Mouse (Mus musculus) lung, adult 18-20 months (tissue): ENCODE measurements around the gene Krtap5-1.
A peak's percentile ranks its signal among the peaks of the same experiment; 100 is the strongest.
"Not testable (repeated sequence)": the region's sequence is repeated elsewhere in the genome, so short reads cannot be mapped to it uniquely, and the experiment has no call there.

Source experiments
- DNase-seq, 2 experiments: peaks; one replicate each; pipeline ENCODE4 v3.0.0; 2022; ENCODE audit warnings: mixed read lengths in 2 of 2

Krtap5-1 gene

DNA sequence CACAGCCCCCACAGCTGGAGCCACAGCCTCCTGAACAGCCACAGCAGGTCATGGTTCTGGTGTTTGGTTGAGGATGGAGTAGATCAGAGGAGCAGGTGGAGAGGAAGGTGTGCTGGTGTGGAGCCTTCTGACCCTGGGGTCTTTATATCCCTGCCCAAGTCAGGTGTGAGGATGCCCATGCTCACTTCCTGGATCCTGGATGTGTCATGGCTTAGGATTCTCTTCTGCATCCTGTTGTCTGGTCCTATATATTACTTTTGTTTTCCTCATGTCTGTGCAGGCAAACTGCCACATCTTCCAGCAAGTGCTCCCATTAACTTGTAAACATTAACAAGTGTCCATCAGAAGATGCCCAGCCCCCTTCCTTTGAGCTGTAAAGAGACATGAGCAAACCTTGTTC lies at the start of gene Krtap5-1:
Gene Krtap5-1 (minus strand): TSS at position 101 of the 400 bp plus-strand sequence.
- DNase-seq, result not testable (repeated sequence)

DNA sequence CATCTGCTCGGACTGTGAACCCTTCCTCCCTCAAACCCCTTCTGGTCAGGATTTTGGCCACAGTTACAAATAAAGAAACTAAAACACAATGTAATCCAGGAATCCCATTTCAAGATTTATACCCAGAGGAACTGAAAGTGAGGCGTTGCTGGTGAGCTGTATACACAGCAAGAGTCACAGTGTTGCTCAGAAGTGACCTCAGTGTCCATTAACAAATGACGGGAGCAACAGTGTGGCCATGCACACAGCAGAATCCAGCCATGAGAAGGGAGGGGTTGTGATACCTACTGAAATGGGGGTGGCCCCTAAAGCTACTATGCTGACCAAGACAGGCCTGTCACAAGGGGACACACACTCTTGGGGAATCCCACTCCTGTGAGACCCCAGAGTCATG lies 45.3 kb upstream of the Krtap5-1 start:
- peak in 1 of 2 experiments; percentile 25 for DNase-seq

DNA sequence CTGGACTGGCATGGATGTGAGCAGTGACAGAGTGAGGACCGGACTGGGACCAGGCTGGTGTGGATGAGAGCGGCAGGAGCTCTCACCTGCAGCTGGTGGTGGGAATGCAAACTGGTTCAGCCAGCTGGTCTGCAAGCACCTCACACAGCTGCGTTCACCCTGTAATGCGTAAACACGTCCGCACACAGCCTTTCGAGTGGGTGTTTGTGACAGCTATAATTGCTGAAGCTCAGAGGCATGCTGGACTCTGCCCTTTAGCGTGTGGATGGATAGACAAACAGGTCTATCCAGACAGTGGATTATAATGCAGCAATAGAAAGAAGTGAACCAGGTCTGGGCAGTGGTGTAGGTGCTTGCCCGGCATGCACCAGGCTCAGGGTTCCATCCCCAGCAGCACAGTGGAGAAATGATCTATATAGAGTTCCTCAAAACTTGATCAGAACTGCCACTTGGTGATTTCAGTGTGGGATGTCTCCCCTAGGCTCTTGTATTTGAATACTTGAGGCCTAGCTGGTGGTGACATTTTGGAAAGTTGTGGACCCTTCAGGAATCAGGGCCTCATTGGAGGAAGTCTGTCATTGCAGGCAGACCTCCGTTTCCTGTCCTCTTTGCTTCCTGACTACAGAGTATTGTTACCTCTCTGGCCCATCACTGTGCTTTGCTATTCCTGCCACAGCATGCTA lies 44.8 kb upstream of the Krtap5-1 start:
- peak in 1 of 2 experiments; percentile 28 for DNase-seq

DNA sequence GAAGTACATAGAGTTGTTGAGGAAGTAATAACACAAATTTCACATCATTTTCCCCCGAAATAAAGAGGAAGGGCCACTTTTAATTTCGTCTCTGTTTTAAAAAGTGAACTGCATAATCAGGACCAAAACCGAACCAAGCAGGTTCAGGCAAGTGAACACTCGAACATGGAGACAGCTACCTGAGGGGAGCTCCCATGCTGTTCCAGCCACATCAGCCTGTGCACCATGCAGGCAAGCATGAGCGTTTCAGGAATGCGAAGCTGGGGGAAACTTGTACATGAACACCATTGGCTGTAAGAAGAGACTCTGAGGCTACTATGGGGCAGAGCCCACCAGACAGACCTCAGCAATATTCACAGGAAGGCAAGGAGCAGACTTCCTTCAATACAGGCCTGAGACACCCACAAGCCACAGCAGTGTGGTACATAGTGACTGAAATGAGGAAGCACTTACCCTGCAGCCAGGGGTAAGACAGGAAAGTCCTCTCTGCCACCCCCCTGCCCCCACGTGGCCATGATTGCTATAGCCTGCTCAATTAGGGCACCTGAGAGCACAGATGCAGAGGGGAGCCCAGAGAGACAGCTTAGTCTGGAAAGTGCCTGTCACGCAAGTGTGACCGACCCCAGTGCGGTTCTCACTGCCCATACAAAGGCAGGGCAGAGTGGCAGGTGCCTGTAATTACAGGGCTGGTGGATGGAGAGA lies 43.5 kb upstream of the Krtap5-1 start:
- DNase-seq, result peak; percentile 35 to 58

DNA sequence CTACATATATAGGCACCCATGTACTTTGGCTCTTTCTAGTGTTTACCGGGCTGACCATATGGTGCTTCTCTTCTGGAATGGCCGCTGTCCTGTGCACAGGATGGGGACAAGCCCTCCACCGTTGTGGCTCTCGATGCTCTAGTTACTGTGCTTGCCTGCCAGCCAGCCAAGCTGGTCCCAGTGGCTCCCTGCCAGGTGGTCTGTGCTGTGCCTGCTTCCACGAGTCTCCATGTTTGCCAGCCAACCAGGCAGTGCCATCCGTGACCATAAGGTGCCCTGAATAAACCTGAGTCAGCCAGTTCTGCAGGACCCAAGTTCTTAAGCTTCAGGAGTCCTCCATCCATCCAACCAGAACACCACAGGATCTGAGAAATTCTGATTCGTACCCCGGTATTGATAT lies 38.2 kb upstream of the Krtap5-1 start:
- DNase-seq, result no peak

DNA sequence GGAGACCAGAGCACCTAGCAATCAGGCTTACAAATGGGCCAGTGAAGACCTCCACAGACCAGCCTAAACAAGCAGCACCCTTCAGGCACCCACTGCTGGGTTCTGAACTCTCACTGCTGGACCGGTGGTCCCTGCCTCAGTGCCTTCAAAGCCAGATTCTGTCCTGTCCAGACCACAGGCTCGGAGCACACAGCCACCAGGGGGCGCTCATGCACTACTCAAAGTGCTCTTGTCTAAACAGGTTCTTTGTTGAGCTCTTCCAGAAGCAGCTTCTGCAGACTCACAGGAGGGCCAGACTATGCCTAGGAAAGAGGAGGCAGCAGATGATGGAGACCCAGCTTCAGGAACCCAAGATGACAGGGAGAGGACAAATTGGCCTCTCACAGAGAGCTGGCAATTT lies 37.3 kb upstream of the Krtap5-1 start:
- DNase-seq, result peak; percentile 74 to 82

DNA sequence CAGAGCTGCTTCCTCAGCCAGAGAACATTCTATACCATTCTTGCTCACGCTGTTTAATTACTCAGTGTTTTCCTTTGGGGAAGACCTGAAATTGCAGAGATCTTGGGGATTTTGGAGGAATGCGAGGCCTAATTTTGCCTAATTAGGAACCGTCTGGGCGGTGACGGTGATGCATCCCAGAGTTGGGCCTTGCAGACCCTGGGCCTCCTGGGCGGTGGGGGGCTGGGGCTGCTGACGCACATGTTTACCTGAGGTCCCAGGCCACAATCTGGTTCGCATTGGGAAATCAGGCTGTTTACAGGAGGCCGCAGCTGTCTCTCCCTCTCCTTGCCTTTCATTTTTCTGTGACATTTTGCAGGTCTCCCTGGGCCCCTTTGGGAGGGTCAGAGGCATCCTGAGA lies 35.8 kb upstream of the Krtap5-1 start:
- DNase-seq, result not testable (repeated sequence)

DNA sequence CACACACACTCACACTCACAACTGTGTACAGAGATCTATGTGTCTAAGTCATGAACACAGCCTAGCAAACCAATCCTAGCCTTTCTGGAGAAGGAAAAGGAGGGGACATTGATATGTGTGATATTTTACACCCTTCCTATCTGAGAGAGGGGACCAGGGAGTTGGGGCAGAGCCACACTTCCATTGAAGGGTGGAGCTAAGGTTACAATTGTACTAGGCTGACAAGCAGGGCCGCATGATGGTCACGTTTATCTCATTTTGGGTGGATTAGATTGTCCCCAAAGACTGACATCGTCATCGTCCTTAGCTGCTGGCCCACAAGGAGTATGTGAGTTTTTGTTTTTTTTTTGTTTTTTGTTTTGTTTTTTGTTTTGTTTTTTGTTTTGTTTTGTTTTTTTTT lies 34.4 kb upstream of the Krtap5-1 start:
- DNase-seq, result no peak

DNA sequence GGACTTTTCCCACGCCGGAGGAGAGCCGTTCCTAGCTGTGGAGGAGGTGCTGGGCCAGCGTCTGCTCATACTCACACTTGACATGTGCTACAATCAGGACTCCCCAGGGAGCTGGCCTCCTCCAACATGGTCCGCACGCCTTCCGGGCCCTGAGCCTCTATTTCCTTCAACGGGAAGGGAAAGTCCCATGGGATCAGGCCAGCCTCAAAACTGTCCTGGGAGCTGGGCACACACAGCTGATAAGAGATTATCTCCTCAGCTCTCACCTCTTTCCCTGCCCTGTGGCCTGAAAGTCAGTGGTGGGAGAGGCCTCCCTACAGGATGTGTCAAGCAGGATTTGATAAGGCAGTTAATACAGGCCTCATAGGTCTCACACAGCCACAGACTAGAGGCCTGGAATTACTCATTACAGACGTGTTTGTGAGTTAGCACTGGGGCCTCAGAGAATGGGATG lies 33.4 kb upstream of the Krtap5-1 start:
- DNase-seq, result peak; percentile 14 to 23

DNA sequence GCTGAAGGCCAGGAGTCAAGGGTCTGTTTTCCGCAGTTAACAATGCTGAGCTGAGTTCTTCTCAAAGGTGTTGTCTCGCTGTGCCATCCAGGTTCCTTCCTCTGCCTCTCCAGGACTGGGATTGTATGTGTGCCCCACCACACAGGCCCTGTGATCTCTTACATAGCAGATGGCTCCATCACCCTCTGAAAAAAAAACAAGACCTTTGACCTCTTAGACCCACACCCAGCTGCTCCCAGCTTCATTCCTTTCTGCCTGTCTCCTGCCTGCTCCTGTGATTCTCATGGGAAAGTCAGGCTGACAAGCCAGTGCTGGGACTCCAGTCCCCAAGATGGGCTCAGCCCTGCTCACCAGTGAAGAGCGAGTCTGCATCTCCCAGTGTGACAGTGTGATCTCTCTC lies 31.6 kb upstream of the Krtap5-1 start:
- DNase-seq, result no peak

DNA sequence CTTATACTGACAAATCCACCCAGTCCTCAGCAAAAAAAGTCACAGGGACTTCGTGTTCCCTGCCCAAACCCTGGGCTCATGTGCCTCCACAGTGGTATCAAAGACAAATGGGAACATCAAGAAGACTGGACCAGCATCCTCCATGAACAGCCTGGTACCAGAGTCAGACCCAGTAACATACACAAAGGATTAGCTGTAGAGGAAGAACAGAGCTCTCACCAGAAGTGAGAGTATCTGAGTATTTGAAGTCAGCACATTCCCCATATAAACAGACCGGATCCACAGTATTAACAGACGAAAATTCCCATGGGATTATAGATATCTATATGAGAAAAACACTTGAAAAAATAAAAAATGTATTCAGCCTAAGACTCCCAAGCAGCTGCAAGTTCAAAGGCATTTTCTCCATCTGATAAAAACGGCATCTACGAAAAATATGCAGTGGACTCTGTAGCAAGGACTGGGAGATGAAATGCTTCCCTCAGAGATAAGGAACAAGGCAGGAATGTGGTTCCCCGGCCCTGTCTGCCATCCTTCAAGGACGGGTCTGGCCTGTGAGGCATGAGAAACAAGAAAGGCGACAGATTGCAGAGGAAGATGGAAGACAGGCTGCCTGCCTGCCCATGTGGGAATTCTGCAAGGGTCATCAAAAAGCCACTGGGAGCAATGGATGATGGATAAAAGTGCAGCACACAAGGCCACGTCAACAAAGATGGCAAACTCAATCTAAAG lies 30.0 kb upstream of the Krtap5-1 start:
- DNase-seq, result no peak

DNA sequence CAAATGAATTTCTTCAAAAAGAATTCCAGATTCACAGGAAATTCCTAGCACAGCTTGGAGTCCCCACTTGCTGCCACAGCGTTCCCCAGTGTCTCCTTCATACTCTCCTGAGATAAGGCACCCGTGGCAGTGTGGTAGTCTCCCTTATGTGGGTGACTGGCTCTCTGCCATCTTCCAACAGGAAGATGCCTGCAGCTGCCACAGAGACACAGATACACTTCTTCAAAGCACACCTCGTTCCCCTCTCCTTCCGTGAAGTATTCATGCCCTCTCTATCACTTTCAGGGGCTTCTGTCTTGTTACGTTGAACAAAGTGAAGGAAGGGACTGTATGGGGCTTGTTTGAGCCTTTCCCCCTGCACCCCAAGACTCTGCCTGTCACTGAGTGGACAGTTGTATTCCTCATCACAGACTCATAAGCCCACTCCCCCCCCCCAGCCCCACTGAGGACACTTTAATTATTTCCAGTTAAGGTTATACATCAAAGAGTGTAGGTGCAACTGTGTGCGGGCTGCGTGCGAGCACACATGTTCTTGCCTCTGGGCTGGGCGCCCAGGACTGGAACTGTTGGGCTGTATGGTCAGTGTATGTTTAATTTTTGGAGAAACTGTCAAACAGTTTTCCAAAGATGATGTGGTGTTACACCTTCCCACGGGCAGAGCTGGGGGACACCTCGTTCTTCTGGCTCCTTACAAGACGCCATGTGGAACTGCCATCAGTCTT lies 26.6 kb upstream of the Krtap5-1 start:
- DNase-seq, result no peak

DNA sequence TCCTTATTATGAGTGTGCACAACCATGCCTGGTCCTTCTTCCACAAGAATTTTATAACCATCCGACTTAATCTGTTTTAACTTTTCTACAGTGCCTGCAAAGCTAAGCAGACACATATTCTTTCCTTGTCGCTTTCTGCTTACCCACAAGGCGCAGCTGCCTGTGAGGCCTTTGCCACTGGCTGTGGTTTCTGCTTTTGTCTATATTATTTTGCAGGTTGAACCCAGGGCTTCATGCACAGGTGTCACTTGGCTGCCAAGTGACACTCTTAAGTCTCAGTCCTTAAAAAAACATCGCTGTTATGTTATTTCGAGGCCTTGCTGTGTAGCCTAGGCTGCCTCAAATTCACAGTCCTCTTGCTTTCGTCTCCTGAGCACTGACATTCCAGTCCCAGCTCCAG lies 25.7 kb upstream of the Krtap5-1 start:
- DNase-seq, result no peak

DNA sequence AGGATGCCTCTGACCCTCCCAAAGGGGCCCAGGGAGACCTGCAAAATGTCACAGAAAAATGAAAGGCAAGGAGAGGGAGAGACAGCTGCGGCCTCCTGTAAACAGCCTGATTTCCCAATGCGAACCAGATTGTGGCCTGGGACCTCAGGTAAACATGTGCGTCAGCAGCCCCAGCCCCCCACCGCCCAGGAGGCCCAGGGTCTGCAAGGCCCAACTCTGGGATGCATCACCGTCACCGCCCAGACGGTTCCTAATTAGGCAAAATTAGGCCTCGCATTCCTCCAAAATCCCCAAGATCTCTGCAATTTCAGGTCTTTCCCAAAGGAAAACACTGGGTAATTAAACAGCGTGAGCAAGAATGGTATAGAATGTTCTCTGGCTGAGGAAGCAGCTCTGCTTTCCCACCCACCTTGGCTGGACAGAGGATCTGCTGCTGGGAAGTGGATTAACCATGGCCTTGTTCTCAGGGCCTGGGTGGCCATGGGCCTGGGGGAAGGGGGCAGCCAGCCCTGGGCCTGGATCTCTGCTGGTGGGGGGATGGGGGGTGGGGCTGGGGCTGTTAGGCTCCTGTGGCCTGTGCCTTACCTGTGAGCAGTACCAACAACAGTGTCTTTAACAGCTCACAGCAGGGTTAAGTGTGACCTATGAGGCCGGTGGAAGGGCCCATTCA lies 24.9 kb upstream of the Krtap5-1 start:
- not testable (repeated sequence) for DNase-seq

DNA sequence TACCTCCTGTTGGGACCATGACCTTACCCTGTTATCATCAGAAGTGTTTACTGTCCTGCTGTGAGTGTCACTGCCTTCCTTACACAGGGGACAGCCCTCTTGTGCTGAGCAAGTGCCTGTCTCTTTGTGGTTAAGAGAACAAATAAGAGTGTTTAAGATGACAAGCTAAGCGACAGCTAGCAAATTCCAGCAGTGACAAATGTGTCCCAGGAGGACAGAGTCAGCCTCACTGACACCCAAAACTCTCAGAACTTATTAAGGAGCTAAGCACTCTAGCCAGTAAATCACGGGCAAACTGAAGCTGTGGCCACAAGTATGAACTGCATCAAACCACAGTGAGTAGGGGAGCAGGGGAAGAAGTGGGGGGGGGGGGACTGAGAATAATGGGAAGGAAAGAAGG lies 24.0 kb upstream of the Krtap5-1 start:
- no peak for DNase-seq

DNA sequence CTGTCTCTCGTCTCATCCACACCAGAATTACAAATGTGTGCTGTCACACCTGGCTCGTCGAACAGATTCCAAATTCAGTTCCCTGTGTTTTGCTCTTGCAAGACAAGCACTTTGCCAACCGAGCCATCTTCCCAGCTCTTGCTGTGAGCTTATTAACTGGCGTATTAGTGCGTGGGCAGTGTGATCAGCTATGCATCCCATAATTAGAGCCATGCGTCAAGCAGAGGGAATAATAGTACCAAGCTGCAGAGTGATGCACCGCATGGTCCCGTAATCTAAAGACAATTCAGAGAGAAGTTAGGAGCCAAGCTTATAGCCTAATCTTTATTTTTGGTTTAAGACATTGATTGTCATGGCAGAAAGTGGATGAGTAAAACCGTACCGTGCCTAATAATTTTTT lies 22.2 kb upstream of the Krtap5-1 start:
- DNase-seq, result no peak

DNA sequence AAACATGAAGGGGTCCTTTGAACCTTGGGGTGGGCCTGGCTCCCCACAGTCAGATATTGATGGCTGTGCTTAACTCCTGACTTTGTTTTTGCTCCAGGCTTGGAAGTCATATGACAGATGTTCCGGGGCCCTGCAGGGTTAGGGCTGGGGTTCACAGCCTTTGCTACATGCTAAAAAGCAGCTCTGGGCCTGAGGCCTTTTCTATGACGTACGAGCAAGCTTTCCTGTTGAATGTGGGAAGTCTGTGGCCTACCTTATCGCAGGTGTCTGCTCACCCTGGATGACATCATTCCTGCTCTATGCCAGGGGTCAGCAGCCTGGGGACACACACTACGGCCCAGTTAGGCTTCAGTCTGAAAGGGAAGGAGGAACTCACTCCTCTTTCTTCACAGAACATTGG lies 20.3 kb upstream of the Krtap5-1 start:
- no peak for DNase-seq

DNA sequence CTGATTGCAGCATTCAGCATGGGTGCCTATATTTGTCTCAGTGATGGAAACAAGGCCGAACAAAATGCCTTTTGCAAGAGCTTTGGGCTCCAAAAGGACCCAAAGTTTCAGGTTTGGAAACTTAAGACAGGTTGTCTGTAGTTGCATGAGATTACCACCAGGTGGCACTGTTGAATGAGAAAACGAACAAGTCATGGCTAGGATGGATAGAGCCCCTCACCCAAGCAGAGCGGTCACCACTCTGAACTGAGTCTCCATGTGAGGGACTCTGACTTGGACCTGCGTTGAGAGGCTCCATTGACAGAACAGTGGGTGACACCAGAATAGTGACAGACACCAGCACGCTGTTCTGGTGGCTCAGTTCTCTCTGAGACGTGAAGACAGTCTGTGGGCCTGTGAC lies 19.6 kb upstream of the Krtap5-1 start:
- no peak for DNase-seq

DNA sequence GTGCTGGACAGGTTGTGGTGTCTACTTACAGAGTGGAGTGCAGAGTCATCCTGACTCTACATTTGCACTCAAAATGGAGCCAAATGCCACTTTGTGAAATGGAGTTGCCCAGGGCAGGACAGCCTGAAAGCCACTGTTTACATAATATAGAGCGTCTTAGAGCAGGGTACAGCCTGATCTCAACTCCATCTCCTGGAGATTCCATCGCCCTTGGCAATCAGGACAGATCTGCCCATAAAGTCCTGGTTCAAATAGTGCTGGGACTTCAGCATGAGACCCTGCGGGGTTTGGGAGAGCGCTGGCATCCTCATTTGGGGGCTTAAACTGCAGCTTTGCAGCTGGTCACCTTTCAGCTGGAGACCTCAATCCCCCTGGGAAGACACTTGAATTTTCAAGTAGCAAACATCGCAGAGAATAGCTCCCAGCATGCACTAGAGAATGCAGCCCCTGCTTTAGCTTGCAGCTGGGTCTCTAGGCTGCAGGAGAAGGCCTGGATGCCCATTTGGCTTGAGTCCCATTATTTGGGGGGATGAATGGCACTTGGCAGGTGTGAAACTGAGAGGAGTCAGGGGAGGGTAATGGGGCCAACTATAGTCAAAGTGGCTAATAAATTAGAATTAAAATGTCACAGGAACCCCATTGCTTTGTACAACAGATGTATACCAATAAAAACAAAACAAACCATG lies 17.8 kb upstream of the Krtap5-1 start:
- DNase-seq, result no peak

DNA sequence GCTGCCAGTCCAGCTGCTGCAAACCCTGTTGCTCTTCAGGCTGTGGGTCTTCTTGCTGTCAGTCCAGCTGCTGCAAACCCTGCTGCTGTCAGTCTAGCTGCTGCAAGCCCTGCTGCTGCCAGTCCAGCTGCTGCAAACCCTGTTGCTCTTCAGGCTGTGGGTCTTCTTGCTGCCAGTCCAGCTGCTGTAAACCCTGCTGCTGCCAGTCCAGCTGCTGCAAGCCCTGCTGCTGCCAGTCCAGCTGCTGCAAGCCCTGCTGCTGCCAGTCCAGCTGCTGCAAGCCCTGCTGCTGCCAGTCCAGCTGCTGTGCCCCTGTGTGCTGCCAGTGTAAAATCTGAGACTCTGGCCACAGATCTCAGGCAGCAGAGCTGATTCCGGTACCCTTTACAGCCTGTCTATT lies 7.0 kb upstream of the Krtap5-1 start:
- not testable (repeated sequence) for DNase-seq

DNA sequence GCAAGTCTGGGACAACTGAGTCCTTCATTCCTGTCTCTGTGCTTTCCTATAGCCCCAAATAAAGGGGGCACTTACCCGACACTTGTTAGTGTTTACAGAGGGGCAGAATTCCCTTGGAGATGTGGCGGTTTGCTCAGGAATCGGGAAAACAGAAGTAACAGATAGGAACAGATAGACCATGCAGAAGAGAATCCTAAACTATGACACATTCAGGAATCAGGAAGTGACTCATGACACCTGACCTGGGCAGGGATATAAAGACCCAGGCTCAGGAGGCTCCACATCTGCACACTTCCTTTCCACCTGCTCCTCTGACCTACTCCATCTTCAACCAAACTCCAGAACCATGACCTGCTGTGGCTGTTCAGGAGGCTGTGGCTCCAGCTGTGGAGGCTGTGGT lies 6.3 kb upstream of the Krtap5-1 start, which contains the start of gene Krtap5-4:
Gene Krtap5-4 (plus strand): TSS at position 301 of the 400 bp plus-strand sequence.
- no peak for DNase-seq

DNA sequence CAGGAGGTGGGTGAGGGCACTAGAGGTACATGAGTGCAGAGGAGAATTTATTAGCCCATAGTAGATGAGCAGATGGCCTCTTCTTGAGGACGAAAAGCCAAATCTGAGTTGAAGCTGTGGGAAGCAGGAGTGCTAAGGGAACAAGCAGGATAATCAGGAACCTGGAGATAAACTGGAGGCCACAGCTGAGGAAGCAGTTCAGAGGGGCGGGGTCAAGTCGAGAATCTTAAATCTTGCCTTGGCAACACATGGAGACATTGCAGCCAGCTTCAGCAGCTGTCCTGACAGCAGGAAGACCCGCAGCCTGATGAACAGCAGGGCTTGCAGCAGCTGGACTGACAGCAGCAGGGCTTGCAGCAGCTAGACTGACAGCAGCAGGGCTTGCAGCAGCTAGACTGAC lies 810 bp downstream of the Krtap5-1 start:
- DNase-seq, result not testable (repeated sequence)
